Mouse (Mus musculus): ENCODE measurements around the gene Mkrn2. TPM values are rescaled to one million over a fixed set of nuclear protein-coding genes. Genes with fewer than 3 reads are reported as not detected.
A peak's percentile ranks its signal among the peaks of the same experiment; 100 is the strongest.
"Not testable (repeated sequence)": the region's sequence is repeated elsewhere in the genome, so short reads cannot be mapped to it uniquely, and the experiment has no call there.

Gene Mkrn2
- polyA plus RNA-seq, 1 experiment from 2014 or later: 29.3 TPM

DNA sequence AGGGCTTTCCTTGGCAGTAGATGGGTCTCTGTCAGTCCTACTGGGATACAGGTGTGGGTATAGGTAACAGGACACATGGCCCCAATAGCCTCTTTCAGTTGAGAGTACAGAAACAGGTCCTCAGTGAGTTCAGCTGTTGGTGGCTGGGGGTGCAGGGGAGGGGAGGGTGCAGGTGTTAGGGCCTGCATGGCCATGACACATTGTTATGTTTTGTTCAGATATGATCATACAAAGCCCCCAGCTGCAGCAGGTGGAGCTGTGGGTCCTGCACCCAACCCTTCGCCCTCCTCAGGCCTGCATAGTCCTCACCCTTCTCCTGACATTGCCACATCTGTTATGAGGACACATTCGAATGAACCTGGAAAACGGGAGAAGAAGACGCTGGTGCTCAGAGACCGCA is 8.6 kb downstream of the Mkrn2 start:
- Histone ChIP-seq H3K27me3 (no peaks in the 10 kb centered on the region), H3K9ac (no peak overlapping the region), H3K4me3 (no peak overlapping the region), H3K4me2 (no peak overlapping the region), H3K36me3 (peaks cover 63% of the 10 kb centered on the region), H3K4me1 (no peaks in the 10 kb centered on the region), H3K9me3 (no peaks in the 10 kb centered on the region), H3K27ac (no peak overlapping the region)
- WGBS: 91% methylated on average over 5 of the region's 5 CpGs
- ATAC-seq (ENCODE audit: insufficient number of reproducible peaks, low FRiP score, low TSS enrichment, low read depth): 0 out of 2 replicates have a peak, but pooled peaks have one; percentile 26

DNA sequence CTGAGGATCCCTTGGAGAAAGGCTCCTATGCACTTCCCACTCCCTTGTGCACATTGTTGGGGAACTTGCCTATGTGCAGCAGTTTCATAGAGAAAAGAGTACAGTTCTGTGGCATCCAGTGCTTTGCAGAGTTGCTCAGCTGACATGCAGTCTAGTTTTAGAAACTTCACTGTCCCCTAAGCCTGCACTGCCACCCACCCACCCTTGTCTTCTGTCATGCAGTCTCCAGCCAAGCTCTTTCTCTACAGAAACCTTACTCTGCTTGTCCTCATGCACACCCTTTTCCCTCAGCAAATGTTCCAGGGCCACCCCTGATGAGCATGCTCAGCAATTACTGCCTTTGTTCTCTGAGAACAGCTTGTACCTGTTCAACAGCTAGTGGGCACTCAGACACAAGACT is 12.1 kb downstream of the Mkrn2 start:
- Histone ChIP-seq H3K27me3 (no peaks in the 10 kb centered on the region), H3K4me2 (no peak overlapping the region), H3K36me3 (peaks cover 87% of the 10 kb centered on the region)

DNA sequence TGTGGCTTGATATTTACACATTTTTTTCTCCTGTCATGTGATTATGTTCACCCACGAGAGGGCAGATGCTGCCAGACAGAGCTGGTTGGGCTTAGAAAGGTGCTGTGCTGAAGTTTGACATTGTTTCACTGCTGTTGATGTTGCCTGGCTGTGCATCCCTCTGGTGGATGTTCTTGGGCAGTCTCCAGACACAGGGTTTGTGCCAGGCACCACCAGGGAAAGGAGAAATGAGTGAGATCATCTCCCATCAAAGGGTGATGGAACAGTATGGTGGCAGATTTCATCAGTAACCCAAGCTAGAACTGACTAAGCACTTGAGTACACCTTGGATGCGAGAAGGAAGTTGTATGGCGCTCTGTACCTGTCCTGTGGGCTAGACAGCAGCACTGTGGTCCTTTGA is 14.3 kb downstream of the Mkrn2 start:
- WGBS: 87% methylated on average over 3 of the region's 3 CpGs
- no peaks in the 10 kb centered on the region for H3K9me3 ChIP-seq
- H3K27me3 ChIP-seq: no peaks in the 10 kb centered on the region
- no peaks in the 10 kb centered on the region for H3K4me1 ChIP-seq
- no peak overlapping the region for H3K9ac ChIP-seq
- H3K36me3 ChIP-seq: peaks cover 94% of the 10 kb centered on the region
- no peak for ATAC-seq (ENCODE audit: insufficient number of reproducible peaks, low FRiP score, low TSS enrichment, low read depth)
- no peak overlapping the region for H3K27ac ChIP-seq
- no peak overlapping the region for H3K4me3 ChIP-seq
- H3K4me2 ChIP-seq: no peak overlapping the region

More for the DNA sequence above, 12.1 kb downstream of the Mkrn2 start:
- no peak overlapping the region for H3K9ac ChIP-seq
- no peak for ATAC-seq (ENCODE audit: insufficient number of reproducible peaks, low FRiP score, low TSS enrichment, low read depth)
- no peaks in the 10 kb centered on the region for H3K4me1 ChIP-seq
- H3K4me3 ChIP-seq: no peak overlapping the region
- H3K9me3 ChIP-seq: no peaks in the 10 kb centered on the region
- no peak overlapping the region for H3K27ac ChIP-seq

DNA sequence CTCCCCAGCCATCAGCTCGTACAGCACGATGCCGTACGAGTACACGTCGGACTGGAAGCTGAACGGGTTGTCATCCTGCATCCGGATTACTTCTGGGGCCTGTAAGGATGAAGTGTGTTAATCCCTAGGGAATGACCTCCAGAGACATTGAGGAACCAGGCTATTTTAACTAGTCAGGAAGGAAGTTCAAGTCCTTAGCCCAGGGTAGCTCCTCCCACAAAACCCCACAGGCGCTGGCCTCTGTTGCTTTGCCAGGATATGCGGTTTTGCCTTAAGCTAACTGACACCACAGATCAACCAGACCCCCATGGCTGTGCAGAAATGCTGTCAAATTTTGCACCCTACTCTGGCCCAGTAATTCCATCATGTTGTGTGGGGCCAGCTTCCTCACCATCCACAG is 18.1 kb downstream of the Mkrn2 start:
- H3K36me3 ChIP-seq: peaks cover 97% of the 10 kb centered on the region
- no peak for ATAC-seq (ENCODE audit: insufficient number of reproducible peaks, low FRiP score, low TSS enrichment, low read depth)
- no peak overlapping the region for H3K9ac ChIP-seq
- no peak overlapping the region for H3K27ac ChIP-seq
- H3K9me3 ChIP-seq: no peaks in the 10 kb centered on the region
- H3K27me3 ChIP-seq: no peaks in the 10 kb centered on the region
- H3K4me2 ChIP-seq: no peak overlapping the region
- no peak overlapping the region for H3K4me3 ChIP-seq
- H3K4me1 ChIP-seq: no peaks in the 10 kb centered on the region
- 86% methylated on average over 10 of the region's 10 CpGs for WGBS

DNA sequence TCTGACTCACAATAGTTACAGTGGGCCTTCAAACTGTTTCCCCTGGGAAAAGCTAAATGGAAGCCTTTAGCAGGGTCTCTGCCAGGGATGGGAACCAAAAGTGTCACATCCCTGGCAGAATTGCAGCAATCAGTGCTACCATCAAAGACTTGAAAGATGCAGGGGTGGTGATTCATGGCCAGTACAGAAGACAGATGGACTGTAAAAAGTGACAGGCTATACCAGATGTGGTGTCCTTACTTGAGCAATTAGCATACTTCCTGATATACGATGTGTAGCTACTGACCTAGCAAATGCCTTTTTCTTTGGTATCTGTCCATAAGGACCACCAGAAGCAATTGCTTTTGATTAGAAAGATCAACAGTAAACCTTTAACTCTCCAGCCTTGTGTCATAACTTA is 19.2 kb downstream of the Mkrn2 start:
- H3K4me2 ChIP-seq: no peak overlapping the region
- no peak overlapping the region for H3K9ac ChIP-seq
- no peaks in the 10 kb centered on the region for H3K9me3 ChIP-seq
- 38% methylated on average over 1 of the region's 1 CpGs for WGBS
- peaks cover 99% of the 10 kb centered on the region for H3K36me3 ChIP-seq
- no peak overlapping the region for H3K27ac ChIP-seq
- ATAC-seq (ENCODE audit: insufficient number of reproducible peaks, low FRiP score, low TSS enrichment, low read depth): no peak
- no peaks in the 10 kb centered on the region for H3K4me1 ChIP-seq
- no peak overlapping the region for H3K4me3 ChIP-seq
- H3K27me3 ChIP-seq: no peaks in the 10 kb centered on the region

DNA sequence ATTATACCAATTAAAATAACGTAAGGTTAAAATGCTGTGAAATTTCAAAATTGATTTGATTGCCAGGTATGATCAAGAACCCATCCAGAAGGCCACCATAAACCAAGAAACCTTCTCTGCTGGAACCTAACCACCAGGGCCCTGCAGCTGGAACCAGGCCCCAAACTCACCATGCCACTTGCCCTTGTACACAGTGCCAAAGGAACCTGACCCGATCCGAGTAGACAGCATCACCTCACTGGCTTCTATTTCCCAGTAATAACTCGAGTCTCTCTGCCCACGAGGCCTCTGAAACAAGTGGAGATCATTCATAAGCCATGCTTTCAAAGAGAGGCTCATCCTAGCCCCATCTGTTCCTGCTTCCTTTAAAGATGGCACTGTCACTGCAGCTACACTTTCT is 24.4 kb downstream of the Mkrn2 start:
- no peaks in the 10 kb centered on the region for H3K9me3 ChIP-seq
- no peaks in the 10 kb centered on the region for H3K27me3 ChIP-seq
- H3K27ac ChIP-seq: no peak overlapping the region
- no peaks in the 10 kb centered on the region for H3K4me1 ChIP-seq
- peaks cover 88% of the 10 kb centered on the region for H3K36me3 ChIP-seq
- H3K9ac ChIP-seq: no peak overlapping the region
- WGBS: 82% methylated on average over 5 of the region's 5 CpGs
- no peak overlapping the region for H3K4me2 ChIP-seq
- no peak overlapping the region for H3K4me3 ChIP-seq
- no peak for ATAC-seq (ENCODE audit: insufficient number of reproducible peaks, low FRiP score, low TSS enrichment, low read depth)

DNA sequence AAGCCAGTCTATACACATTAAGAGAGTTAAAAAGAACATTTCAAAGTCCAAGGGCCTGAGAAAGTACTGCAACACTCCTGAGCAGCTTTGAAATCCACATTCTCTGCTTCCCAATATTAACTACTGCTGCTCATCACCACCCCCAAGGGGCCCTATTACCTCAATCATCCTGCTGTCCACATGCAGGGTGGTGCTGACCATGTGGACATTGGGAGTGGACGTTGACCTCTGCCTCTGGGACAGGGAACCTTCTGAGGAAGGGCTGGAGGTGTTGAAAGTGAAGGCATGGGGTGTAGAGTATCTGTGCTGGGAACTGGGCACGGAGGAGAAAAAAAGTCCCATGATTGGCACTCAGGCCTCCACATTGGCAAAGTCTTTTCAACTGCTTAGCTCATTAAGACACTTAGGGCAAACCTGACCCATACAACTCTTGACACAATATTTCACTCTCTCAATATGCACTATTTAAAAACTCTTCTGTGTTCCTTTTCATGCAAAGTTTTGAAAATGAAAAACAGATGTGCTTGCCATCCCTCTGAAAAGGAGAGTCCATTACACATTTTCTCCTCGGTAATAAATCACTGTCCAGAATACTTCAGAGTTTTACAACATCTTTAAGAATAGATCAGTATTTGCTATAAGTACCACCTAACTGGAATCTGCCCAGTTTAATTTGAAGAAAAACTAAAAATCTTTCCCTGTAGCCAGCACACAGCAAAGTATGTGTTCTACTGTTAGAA is 29.5 kb downstream of the Mkrn2 start:
- no peak overlapping the region for H3K9ac ChIP-seq
- WGBS: 72% methylated on average over 3 of the region's 3 CpGs
- H3K4me2 ChIP-seq: no peak overlapping the region
- H3K4me1 ChIP-seq: no peaks in the 10 kb centered on the region
- no peak for ATAC-seq (ENCODE audit: insufficient number of reproducible peaks, low FRiP score, low TSS enrichment, low read depth)
- no peaks in the 10 kb centered on the region for H3K9me3 ChIP-seq
- no peaks in the 10 kb centered on the region for H3K27me3 ChIP-seq
- H3K4me3 ChIP-seq: no peak overlapping the region
- peaks cover 79% of the 10 kb centered on the region for H3K36me3 ChIP-seq
- no peak overlapping the region for H3K27ac ChIP-seq

DNA sequence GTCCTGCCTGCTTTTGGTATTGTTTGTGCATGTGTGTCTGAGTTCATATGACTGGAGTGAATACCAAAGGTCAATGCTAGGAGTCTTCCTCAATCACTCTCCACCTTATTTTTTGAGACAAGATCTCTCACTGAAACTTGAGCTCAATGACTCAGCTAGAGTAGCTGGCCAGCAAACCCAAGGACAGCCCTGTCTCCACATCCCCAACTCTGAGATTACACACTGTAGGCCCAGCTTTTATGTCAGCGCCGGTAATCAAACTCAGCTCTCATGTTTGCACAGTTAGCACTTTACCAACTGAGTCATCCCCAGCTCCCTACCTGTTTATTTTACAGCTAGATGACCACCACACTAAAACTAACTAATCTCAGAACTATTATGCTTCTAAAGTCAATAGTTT is 32.3 kb downstream of the Mkrn2 start:
- Histone ChIP-seq H3K27ac (no peak overlapping the region), H3K36me3 (peaks cover 74% of the 10 kb centered on the region), H3K9me3 (no peaks in the 10 kb centered on the region), H3K4me2 (no peak overlapping the region), H3K4me1 (no peaks in the 10 kb centered on the region), H3K9ac (no peak overlapping the region), H3K4me3 (no peak overlapping the region), H3K27me3 (no peaks in the 10 kb centered on the region)
- WGBS: 97% methylated on average over 2 of the region's 2 CpGs
- no peak for ATAC-seq (ENCODE audit: insufficient number of reproducible peaks, low FRiP score, low TSS enrichment, low read depth)

DNA sequence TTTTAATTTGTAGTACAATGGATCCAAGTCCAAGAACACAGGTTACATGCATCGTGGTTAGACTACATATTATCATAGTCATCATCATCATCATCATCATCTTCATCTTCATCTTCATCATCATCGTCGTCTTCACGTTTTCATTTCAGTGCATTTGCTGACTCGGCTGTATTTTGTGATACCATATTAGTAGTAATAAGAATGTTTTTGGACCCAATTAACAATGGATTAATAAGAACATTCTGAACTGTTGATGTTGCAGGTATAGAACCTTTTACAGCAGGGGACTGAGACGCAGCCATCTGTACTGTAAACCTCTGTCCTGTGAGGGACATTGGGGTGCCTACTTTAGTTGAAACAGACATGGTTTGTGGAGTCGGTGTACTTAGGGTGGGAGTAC is 36.5 kb downstream of the Mkrn2 start:
- H3K4me3 ChIP-seq; H3K27me3 ChIP-seq; H3K9ac ChIP-seq; H3K4me2 ChIP-seq; H3K9me3 ChIP-seq; ATAC-seq (ENCODE audit: insufficient number of reproducible peaks, low FRiP score, low TSS enrichment, low read depth); H3K27ac ChIP-seq; H3K4me1 ChIP-seq: not testable (repeated sequence)
- H3K36me3 ChIP-seq: peaks cover 61% of the 10 kb centered on the region
- WGBS: 95% methylated on average over 7 of the region's 7 CpGs

DNA sequence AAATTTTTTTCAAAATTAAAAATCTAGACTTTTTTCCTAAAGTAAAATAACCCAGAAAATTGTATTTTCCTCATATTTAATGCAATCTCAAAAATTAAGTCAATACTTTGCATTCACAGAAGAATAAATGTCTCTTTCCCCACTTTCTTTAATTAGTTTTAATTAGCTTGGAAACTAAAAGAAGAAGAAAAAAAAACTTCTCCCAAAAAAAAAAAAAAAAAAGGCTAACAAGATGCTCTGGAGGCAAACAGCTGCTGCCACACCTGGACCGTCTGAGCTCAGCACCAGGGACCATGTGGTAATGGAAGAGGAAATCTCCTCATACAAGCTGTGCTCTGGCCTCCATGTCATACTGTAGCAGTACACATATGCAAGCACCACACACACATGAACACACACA is 41.6 kb downstream of the Mkrn2 start:
- Histone ChIP-seq H3K4me2 (no peak overlapping the region), H3K9ac (no peak overlapping the region), H3K4me3 (no peak overlapping the region), H3K36me3 (peaks cover 28% of the 10 kb centered on the region), H3K27ac (no peak overlapping the region), H3K27me3 (no peaks in the 10 kb centered on the region), H3K9me3 (no peaks in the 10 kb centered on the region), H3K4me1 (no peaks in the 10 kb centered on the region)
- WGBS: 44% methylated on average over 1 of the region's 1 CpGs
- no peak for ATAC-seq (ENCODE audit: insufficient number of reproducible peaks, low FRiP score, low TSS enrichment, low read depth)

DNA sequence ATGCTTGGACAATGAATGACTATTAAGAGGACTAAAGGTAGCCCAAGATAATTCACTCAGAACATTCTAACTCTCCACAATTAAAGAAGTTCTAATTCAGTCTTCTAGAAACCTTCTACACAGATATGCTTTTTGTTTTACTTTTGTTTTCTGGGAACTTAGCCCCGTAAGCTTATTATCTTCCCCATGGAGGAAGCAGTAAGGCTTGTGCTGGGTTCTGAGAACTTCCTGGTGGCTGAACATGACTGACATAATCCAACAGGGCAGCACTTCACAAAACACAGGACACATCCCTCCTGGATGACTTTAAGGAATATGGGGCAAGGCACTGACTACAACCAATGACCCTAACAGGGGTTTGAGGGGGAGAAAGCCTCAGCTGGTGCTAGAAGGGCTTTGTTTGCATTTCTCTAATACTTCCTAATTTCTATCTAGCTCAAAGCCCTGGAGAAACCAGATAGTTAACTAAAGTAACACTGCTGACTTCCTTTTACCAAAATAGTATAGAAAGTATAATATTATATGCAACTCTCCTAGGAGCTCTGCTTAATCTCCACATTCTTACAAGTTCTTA is 48.2 kb downstream of the Mkrn2 start:
- H3K4me2 ChIP-seq: no peak overlapping the region
- H3K27ac ChIP-seq: no peak overlapping the region
- no peaks in the 10 kb centered on the region for H3K9me3 ChIP-seq
- H3K27me3 ChIP-seq: no peaks in the 10 kb centered on the region
- H3K4me3 ChIP-seq: no peak overlapping the region
- ATAC-seq (ENCODE audit: insufficient number of reproducible peaks, low FRiP score, low TSS enrichment, low read depth): no peak
- H3K9ac ChIP-seq: no peak overlapping the region
- H3K36me3 ChIP-seq: no peaks in the 10 kb centered on the region
- peaks cover 11% of the 10 kb centered on the region; the same call in 1 of the 2 replicates for H3K4me1 ChIP-seq
- 83% methylated on average over 1 of the region's 1 CpGs for WGBS

DNA sequence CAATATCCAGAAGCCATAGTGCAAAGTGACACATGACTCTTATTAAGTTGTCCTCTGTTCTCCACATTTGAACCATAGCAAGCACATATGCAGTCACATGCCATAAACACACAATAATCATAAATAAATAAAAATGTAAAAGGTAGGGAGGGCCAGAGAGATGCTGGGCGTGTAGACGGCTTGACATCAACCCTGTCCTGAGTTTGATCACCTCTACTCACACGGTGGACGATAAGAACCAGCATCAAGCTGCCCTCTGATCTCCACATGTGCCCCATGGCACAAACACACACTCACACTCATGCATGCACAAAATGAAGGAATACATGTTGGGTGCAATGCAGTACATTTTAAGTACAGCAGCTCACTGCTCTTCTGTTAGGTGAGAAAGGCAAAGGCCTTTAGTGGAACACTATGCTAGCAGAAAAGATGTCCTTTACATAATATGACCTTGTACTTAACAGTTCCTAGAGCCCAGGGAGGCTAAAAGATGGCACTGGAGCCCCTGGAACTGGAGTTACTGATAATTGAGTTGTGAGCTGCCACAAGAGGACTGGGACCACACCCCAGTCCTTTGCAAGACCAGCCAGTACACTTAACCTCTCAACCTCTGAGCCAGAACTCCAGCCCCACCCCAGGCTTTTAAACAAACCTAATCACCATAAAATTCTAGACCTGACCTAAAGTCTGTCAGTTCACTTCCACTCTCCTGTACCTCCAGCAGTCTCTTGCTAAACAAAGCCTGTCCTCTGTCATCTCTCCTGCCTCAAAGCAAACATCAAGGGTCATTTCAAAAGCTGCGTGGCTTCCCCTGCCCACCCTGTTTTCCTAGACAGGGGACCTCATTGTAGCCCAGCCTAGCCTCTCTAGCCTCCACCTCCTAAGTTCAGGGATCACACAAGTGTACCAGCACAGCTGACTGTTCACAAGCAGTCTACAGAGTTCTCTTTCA is 49.0 kb downstream of the Mkrn2 start:
- Histone ChIP-seq H3K4me1 (peaks cover 11% of the 10 kb centered on the region; the same call in 1 of the 2 replicates), H3K27me3 (no peaks in the 10 kb centered on the region), H3K36me3 (no peaks in the 10 kb centered on the region), H3K4me2 (no peak overlapping the region), H3K9ac (no peak overlapping the region), H3K27ac (no peak overlapping the region), H3K4me3 (no peak overlapping the region), H3K9me3 (no peaks in the 10 kb centered on the region)
- ATAC-seq (ENCODE audit: insufficient number of reproducible peaks, low FRiP score, low TSS enrichment, low read depth): no peak
- WGBS: 46% methylated on average over 5 of the region's 5 CpGs

Measured in limb, embryonic 15.5 days (tissue).